Mouse (Mus musculus) liver, embryonic 14.5 days (tissue): ENCODE measurements around the gene Aplp2.

ENCODE experiments used
- CTCF ChIP-seq: IDR thresholded peaks from 2 replicates; pipeline ENCODE4 v1.5.1; 2016; ENCODE audit warnings: antibody characterized with exemption, low read depth, control low read depth
- EP300 ChIP-seq: IDR thresholded peaks from 2 replicates; pipeline ENCODE4 v1.6.1; 2016; ENCODE audit warnings: antibody characterized with exemption, low read depth

DNA sequence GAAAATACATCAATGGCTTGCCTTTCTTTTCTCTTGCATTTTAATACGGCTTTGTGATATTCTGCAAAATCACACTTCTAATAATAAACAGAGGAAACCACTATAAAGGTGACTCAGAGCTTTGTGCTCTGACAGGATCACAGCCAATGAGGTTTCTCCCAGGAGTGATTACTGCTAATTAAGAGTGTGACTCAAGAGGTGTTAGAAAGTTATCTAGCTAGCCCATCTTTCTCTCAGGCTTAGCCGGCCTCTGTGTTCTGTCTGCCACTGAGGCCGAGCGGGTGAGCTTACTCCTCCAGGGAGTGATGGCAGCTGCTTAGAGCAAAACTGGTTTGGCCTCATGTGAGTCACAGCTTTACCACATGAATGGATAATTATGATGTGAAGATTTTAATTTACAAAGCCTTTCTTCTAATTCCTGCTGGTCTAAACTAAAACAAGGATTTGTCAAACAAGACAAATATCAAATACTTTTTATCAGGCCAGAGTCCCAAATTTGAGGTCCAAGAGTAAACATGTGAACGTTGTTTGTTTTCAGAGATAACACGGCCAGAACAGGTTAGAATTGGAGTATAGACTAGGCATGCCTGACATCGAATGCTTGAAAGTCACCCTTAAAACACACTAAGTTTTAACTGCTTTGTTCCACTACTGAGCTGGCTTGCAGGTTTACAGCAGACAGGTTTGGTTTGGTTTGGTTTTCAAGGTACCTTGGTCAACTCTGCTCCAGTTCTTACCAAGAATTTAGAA lies 6.2 kb upstream of the Aplp2 start:
- TF ChIP-seq EP300 = no peak
- no peak for TF ChIP-seq CTCF
